Mouse (Mus musculus) limb, embryonic 15.5 days (tissue): ENCODE data around the gene Inpp4a. TPM values are rescaled to one million over a fixed set of nuclear protein-coding genes. Genes with fewer than 3 reads are reported as not detected.

ENCODE experiments used
- ATAC-seq: fragments of 200-750 bp; cut with Nextera tagmentation; 2 replicates; pipeline ENCODE4 v1.8.0; 2017; ENCODE audit warnings: low read depth, moderate TSS enrichment; ENCODE audit not compliant: insufficient number of reproducible peaks, low FRiP score, low TSS enrichment
- H3K27ac ChIP-seq: fragments of 300-500 bp; sonication (generic); 2 replicates; pipeline ENCODE4 v1.5.1; 2015; ENCODE audit warnings: moderate library complexity, mild to moderate bottlenecking, inconsistent platforms
- H3K27me3 ChIP-seq: fragments of 300-500 bp; sonication (generic); 2 replicates; pipeline ENCODE4 v1.6.1; 2015; ENCODE audit warnings: inconsistent platforms
- H3K36me3 ChIP-seq: fragments of 300-500 bp; sonication (generic); 2 replicates; pipeline ENCODE4 v1.6.1; 2015; ENCODE audit warnings: inconsistent platforms
- H3K4me1 ChIP-seq: fragments of 300-500 bp; sonication (generic); 2 replicates; pipeline ENCODE4 v1.6.1; 2015; ENCODE audit warnings: inconsistent platforms
- H3K4me2 ChIP-seq: fragments of 300-500 bp; sonication (generic); 2 replicates; pipeline ENCODE4 v1.6.1; 2015; ENCODE audit warnings: mild to moderate bottlenecking, inconsistent platforms
- H3K4me3 ChIP-seq: fragments of 300-500 bp; sonication (generic); 2 replicates; pipeline ENCODE4 v1.5.1; 2015; ENCODE audit warnings: mild to moderate bottlenecking, inconsistent platforms
- H3K9ac ChIP-seq: fragments of 300-500 bp; sonication (generic); 2 replicates; pipeline ENCODE4 v1.6.1; 2015; ENCODE audit warnings: inconsistent platforms
- H3K9me3 ChIP-seq: fragments of 300-500 bp; sonication (generic); 2 replicates; pipeline ENCODE4 v1.6.1; 2016; ENCODE audit warnings: inconsistent platforms
- WGBS: fragments of 180-500 bp; shearing (Covaris S2); methylation state at CpG from one replicate; pipeline ENCODE4 v1.1.7; 2015; 5-methylcytosine and 5-hydroxymethylcytosine counted together
- polyA plus RNA-seq: library from polyadenylated mRNA; unstranded; fragments of >200 nt; fragmentation: Nextera tagmentation; extraction: Ambion mirVana; gene quantifications from 2 replicates; pipeline ENCODE4 v1.2.1, GENCODE M21; 2015

Gene Inpp4a
- polyA plus RNA-seq, 1 experiment from 2014 or later: 16.9 TPM

GRCm38 (mm10) chr1:37302801-37303200 is 3.1 kb downstream of the Inpp4a start:
- 73% methylated on average over 3 of the region's 3 CpGs for WGBS
- no peak for ATAC-seq

GRCm38 (mm10) chr1:37305691-37306287 is 6.1 kb downstream of the Inpp4a start:
- Histone ChIP-seq H3K36me3 (no peaks in the 10 kb centered on the region), H3K27me3 (no peaks in the 10 kb centered on the region), H3K4me2 (no peak overlapping the region), H3K9me3 (no peaks in the 10 kb centered on the region), H3K9ac (no peak overlapping the region), H3K4me3 (no peak overlapping the region), H3K4me1 (peaks cover 5% of the 10 kb centered on the region; the same call in 1 of the 2 replicates), H3K27ac (no peak overlapping the region)
- 74% methylated on average over 9 of the region's 9 CpGs for WGBS
- ATAC-seq: no peak

More at GRCm38 (mm10) chr1:37302801-37303200, 3.1 kb downstream of the Inpp4a start:
- peaks cover 9% of the 10 kb centered on the region; the same call in 1 of the 2 replicates for H3K4me1 ChIP-seq
- H3K9me3 ChIP-seq: no peaks in the 10 kb centered on the region
- H3K27me3 ChIP-seq: no peaks in the 10 kb centered on the region
- no peak overlapping the region for H3K4me2 ChIP-seq
- no peak overlapping the region for H3K4me3 ChIP-seq
- H3K27ac ChIP-seq: no peak overlapping the region
- no peaks in the 10 kb centered on the region for H3K36me3 ChIP-seq
- H3K9ac ChIP-seq: no peak overlapping the region

- Histone ChIP-seq H3K4me1 (no peaks in the 10 kb centered on the region), H3K4me3 (no peak overlapping the region), H3K27me3 (no peaks in the 10 kb centered on the region), H3K27ac (no peak overlapping the region), H3K36me3 (no peaks in the 10 kb centered on the region), H3K9ac (no peak overlapping the region), H3K4me2 (no peak overlapping the region), H3K9me3 (no peaks in the 10 kb centered on the region)
- WGBS: 93% methylated on average over 2 of the region's 2 CpGs
- no peak for ATAC-seq
Measured at GRCm38 (mm10) chr1:37307586-37307985, 7.9 kb downstream of the Inpp4a start.

- WGBS: 85% methylated on average over 8 of the region's 8 CpGs
- H3K4me1 ChIP-seq: no peaks in the 10 kb centered on the region
- ATAC-seq: no peak
- no peaks in the 10 kb centered on the region for H3K9me3 ChIP-seq
- no peak overlapping the region for H3K4me2 ChIP-seq
- H3K27ac ChIP-seq: no peak overlapping the region
- no peaks in the 10 kb centered on the region for H3K36me3 ChIP-seq
- H3K4me3 ChIP-seq: no peak overlapping the region
- H3K27me3 ChIP-seq: no peaks in the 10 kb centered on the region
- H3K9ac ChIP-seq: no peak overlapping the region
Measured at GRCm38 (mm10) chr1:37308021-37308742, 8.5 kb downstream of the Inpp4a start.

GRCm38 (mm10) chr1:37308743-37309100 is 9.1 kb downstream of the Inpp4a start:
- no peak overlapping the region for H3K4me3 ChIP-seq
- no peak for ATAC-seq
- no peaks in the 10 kb centered on the region for H3K27me3 ChIP-seq
- no peaks in the 10 kb centered on the region for H3K9me3 ChIP-seq
- 80% methylated on average over 3 of the region's 3 CpGs for WGBS
- no peaks in the 10 kb centered on the region for H3K36me3 ChIP-seq
- H3K4me1 ChIP-seq: no peaks in the 10 kb centered on the region
- H3K9ac ChIP-seq: no peak overlapping the region
- H3K4me2 ChIP-seq: no peak overlapping the region
- no peak overlapping the region for H3K27ac ChIP-seq

GRCm38 (mm10) chr1:37309939-37310515 is 10.4 kb downstream of the Inpp4a start:
- no peak overlapping the region for H3K27ac ChIP-seq
- H3K9ac ChIP-seq: no peak overlapping the region
- H3K36me3 ChIP-seq: no peaks in the 10 kb centered on the region
- WGBS: 99% methylated on average over 4 of the region's 4 CpGs
- no peaks in the 10 kb centered on the region for H3K27me3 ChIP-seq
- no peak for ATAC-seq
- H3K4me3 ChIP-seq: no peak overlapping the region
- H3K4me2 ChIP-seq: no peak overlapping the region
- H3K9me3 ChIP-seq: no peaks in the 10 kb centered on the region
- no peaks in the 10 kb centered on the region for H3K4me1 ChIP-seq

GRCm38 (mm10) chr1:37314338-37314737 is 14.7 kb downstream of the Inpp4a start:
- Histone ChIP-seq H3K4me2 (no peak overlapping the region), H3K27ac (no peak overlapping the region), H3K36me3 (no peaks in the 10 kb centered on the region), H3K27me3 (no peaks in the 10 kb centered on the region), H3K9ac (no peak overlapping the region), H3K4me1 (peaks cover 14% of the 10 kb centered on the region), H3K9me3 (no peaks in the 10 kb centered on the region), H3K4me3 (no peak overlapping the region)
- ATAC-seq: no peak
- WGBS: 59% methylated on average over 7 of the region's 7 CpGs

- Histone ChIP-seq H3K4me2 (no peak overlapping the region), H3K9me3 (no peaks in the 10 kb centered on the region), H3K4me1 (peaks cover 14% of the 10 kb centered on the region), H3K36me3 (no peaks in the 10 kb centered on the region), H3K27ac (no peak overlapping the region), H3K9ac (no peak overlapping the region), H3K4me3 (no peak overlapping the region), H3K27me3 (no peaks in the 10 kb centered on the region)
- ATAC-seq: no peak
- WGBS: 79% methylated on average over 7 of the region's 7 CpGs
Measured at GRCm38 (mm10) chr1:37317644-37318285, 18.1 kb downstream of the Inpp4a start.

GRCm38 (mm10) chr1:37318558-37318957 is 18.9 kb downstream of the Inpp4a start:
- Histone ChIP-seq H3K4me1 (peaks cover 14% of the 10 kb centered on the region), H3K9me3 (no peaks in the 10 kb centered on the region), H3K27ac (no peak overlapping the region), H3K4me3 (no peak overlapping the region), H3K9ac (no peak overlapping the region), H3K27me3 (no peaks in the 10 kb centered on the region), H3K4me2 (no peak overlapping the region), H3K36me3 (no peaks in the 10 kb centered on the region)
- no peak for ATAC-seq
- 66% methylated on average over 2 of the region's 2 CpGs for WGBS

- Histone ChIP-seq H3K4me2 (no peak overlapping the region), H3K9ac (no peak overlapping the region), H3K4me3 (no peak overlapping the region), H3K36me3 (no peaks in the 10 kb centered on the region), H3K27ac (no peak overlapping the region), H3K27me3 (no peaks in the 10 kb centered on the region), H3K4me1 (peaks cover 17% of the 10 kb centered on the region), H3K9me3 (no peaks in the 10 kb centered on the region)
- WGBS: 90% methylated on average over 2 of the region's 2 CpGs
- ATAC-seq: no peak
Measured at GRCm38 (mm10) chr1:37322690-37323089, 23.0 kb downstream of the Inpp4a start.

GRCm38 (mm10) chr1:37323208-37323607 is 23.5 kb downstream of the Inpp4a start:
- ATAC-seq: no peak
- no peaks in the 10 kb centered on the region for H3K27me3 ChIP-seq
- H3K4me3 ChIP-seq: no peak overlapping the region
- 81% methylated on average over 4 of the region's 4 CpGs for WGBS
- H3K36me3 ChIP-seq: no peaks in the 10 kb centered on the region
- no peak overlapping the region for H3K4me2 ChIP-seq
- H3K9ac ChIP-seq: no peak overlapping the region
- H3K4me1 ChIP-seq: peaks cover 12% of the 10 kb centered on the region
- H3K27ac ChIP-seq: no peak overlapping the region
- no peaks in the 10 kb centered on the region for H3K9me3 ChIP-seq

GRCm38 (mm10) chr1:37324569-37324968 is 24.9 kb downstream of the Inpp4a start:
- H3K27ac ChIP-seq: no peak overlapping the region
- H3K4me3 ChIP-seq: no peak overlapping the region
- H3K36me3 ChIP-seq: peaks cover 6% of the 10 kb centered on the region; the same call in 1 of the 2 replicates
- H3K27me3 ChIP-seq: no peaks in the 10 kb centered on the region
- ATAC-seq: no peak
- WGBS: 21% methylated on average over 5 of the region's 5 CpGs
- H3K9ac ChIP-seq: no peak overlapping the region
- no peak overlapping the region for H3K4me2 ChIP-seq
- H3K9me3 ChIP-seq: no peaks in the 10 kb centered on the region
- peaks cover 7% of the 10 kb centered on the region for H3K4me1 ChIP-seq
